Mouse (Mus musculus): Measurements from ENCODE around the gene Zfp654.
"Not testable (repeated sequence)": the region's sequence is repeated elsewhere in the genome, so short reads cannot be mapped to it uniquely, and the experiment has no call there.

Zfp654 gene

DNA sequence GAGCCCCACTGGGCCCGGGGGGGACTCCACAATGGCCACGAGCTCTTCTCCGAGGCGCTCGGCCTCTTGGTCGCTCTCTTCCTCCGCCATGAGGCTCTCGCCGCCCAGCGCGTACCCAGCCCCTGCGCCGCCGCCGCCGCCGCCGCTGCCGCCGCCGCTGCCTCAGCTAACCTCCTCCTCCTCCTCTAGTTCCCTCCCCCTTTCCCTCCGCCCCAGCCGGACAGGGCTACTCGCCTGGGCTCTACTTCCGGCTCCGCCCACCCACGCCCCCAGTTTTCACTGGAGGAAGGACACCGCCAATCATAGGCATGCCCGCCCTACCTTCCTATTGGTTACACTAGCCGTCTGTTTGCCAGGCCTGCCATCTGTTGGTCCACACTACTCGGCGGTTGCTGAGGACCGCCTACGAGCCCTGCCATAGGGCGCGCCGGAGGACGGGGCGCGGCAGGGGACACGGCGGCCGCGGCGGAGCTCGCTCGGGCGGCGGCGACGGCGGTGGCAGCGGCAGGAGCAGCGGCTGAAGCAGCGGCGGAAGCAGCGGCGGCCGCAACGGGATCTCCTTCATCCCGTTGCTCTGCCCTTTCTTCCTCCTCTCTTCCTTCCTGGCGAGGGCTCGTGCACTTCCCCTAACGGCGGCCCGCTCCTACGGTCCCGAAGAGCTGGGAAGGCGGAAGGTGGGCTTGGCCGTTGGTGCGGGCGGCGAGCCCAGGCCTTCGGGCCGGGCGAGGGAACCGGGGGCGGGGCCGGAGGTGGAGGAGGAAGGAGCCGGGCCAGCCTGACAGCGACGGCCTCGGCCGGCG is at the start of gene Zfp654, which contains the start of gene Cggbp1:
Zfp654 (minus strand) TSS at position 90 of the 800 bp plus-strand sequence.
Cggbp1 (plus strand) TSS at position 434 of the 800 bp plus-strand sequence.
- peak; percentile 97 for DNase-seq

- DNase-seq = no peak
Measured at GRCm38 (mm10) chr16:64899084-64899483, 47.6 kb upstream of the Zfp654 start.

- no peak for DNase-seq
Measured at GRCm38 (mm10) chr16:64889496-64889895, 38.0 kb upstream of the Zfp654 start.

DNA sequence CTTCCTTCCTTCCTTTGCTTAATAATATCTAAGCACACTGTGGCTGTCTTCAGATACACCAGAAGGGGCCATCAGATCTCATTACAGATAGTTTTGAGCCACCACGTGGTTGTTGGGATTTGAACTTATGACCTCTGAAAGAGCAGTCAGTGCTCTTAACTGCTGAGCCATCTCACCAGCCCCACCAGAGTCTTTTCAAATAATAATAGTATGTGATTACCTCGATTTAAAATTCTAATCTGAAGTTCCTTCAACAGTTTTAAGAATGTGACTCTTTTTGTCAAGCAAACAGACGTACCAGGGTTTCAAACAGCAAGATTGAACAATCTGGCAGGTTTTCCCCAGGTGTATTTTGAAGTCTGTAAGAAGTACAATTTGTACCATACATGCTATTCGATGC is 34.1 kb upstream of the Zfp654 start:
- DNase-seq = no peak

DNA sequence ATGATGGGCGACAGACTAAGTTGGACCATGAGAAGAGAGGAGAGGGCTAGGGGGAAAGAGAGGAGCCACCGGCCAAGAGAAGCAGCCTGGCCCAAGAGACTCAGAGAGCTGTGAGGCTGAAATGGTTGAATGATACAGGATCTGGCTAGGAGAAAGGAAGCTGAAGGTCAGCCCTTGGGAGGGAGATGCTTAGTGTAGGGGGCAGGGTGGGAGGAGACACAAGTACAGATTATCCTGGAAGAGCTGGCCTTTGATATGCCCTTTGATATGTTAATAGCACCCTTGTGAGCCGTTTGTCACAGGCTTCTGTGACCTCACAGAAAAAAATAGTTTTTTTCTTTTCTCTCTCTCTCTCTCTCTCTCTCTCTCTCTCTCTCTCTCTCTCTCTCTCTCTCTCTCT is 33.7 kb upstream of the Zfp654 start:
- DNase-seq = no peak

GRCm38 (mm10) chr16:64884420-64884838 is 33.0 kb upstream of the Zfp654 start:
- no peak for DNase-seq

DNA sequence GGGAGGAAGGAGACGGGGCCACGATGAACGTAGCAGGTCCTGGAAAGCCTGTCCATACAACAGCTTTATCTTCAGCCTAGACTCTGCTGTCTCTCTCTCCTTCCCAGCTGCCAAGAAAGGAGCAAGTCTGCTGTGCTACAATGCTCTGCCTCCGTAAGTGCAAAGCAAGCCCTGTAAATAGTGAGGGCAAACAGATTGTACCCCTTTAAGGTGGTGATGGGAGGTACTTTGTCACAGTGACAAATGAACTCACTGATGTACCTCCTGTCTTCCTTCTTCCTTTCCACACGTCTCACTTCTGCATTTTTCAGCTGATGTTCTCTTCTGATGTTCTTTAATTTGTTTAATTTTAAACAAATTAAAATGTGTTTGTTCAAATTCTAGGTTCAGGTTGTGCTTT is 32.4 kb upstream of the Zfp654 start:
- DNase-seq = no peak

DNA sequence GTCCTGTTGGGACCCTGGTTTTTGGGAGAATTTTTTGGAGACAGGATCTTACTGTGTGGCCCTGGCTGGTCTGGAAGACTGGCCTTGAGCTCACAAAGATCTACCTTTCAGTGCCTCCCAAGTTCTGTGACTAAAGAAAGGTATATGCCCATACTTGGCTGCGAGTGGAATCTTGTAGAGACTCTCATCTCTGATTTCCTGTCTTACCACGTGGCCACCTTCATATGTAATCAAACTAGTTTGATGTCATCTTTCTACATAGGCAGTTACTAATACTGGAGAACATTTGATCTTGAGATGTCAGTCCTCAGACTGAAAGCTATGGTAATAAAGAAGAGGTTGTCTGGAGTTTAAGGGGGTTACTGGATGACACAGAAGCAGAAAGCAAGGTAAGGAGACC is 30.0 kb upstream of the Zfp654 start:
- DNase-seq = no peak

- no peak for DNase-seq
Measured at GRCm38 (mm10) chr16:64880986-64881385, 29.5 kb upstream of the Zfp654 start.

DNA sequence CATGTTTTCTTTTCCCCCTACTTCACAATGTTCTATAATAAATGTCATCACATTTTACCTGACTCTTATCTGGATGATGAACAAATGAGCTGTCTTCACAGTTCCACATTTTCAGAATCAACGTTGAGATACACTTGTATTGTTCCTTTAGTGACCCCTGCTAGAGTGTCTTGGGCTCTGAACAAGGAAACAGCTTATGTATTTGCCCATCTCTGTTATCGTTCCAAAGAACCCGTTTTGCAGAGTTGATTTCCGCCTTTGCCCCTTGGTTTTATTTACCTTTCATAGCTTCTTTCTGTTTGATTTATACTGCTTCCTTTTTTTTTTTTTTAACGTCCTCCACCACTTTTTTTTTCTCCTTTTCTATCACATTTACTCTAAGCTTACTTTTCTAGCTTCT is 28.3 kb upstream of the Zfp654 start:
- DNase-seq = no peak

DNA sequence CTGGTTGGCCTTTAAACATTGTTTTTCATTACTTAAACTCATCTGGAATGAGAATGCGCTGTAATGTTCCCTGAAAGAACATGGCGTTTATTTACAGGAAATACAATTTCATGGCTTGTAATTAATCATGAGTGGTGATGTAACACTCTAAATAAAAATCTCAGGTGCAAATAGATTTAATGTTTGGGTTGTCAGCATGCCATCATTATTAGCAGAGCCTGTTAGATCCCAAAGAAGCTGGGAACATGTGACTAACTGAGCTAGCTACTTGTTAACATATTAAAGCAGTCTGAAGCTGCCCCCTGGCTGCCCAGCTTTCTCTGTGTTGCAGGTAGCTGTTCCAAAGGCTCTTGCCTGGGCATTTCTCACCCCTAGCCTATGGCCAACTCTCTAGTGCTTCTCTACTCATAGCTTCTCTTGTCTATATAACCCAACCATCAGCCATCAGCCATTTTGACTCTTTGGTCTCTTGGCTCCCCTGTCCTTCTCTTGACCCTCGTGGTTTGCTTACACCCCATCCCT is 27.2 kb upstream of the Zfp654 start:
- DNase-seq = no peak

DNA sequence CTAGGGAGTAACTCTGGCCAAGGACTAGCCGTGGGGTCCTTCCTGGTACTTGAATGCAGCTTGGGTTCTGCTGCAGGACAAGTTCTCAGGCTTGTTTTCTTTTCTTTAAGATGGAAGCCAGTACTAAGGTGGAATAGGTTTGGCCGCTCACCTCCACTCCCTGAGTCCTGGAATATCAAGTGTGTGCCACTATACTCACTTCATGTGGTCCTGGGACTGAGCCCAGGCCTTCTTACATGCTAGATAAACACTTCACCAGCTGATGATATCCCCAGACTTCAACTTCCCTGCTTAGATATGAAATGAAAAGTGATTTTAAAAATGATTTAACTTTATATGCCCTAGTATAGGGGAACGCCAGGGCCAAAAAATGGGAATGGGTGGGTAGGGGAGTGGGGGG is 25.9 kb upstream of the Zfp654 start:
- no peak for DNase-seq

DNA sequence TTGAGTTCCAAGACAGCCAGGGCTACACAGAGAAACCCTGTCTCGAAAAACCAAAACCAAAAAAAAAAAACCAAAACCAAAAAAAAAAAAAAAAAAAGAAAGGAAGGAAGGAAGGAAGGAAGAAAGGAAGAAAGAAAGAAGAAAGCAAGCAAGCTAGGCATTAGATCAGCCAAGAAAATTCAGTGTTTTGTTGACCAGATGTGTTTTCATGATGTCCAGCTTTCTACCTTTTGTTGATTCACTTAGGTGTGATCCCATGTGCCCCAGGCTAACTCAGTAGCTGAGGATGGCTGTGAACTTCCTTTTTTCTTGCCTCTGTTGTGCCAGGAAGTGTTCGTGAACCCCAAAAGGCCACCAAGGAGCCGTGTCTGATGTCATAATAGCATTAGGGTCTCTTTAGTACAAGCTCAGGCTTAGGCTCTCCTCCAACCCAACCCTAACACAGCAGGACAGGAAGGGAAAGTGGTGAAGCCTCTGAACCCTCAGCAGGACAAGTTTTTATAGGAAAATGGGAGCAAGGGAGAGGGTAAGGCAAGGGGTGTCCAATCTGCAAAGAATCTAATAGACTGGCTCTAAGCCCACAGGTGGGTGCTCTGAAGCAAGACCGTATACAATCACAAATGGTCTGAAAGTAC is 25.3 kb upstream of the Zfp654 start:
- DNase-seq = no peak

GRCm38 (mm10) chr16:64875822-64876221 is 24.4 kb upstream of the Zfp654 start:
- no peak for DNase-seq

- no peak for DNase-seq
Measured at GRCm38 (mm10) chr16:64875384-64875783, 23.9 kb upstream of the Zfp654 start.

GRCm38 (mm10) chr16:64873416-64874305 is 22.2 kb upstream of the Zfp654 start:
- peak; percentile 19 for DNase-seq

GRCm38 (mm10) chr16:64872841-64873240 is 21.4 kb upstream of the Zfp654 start:
- DNase-seq = no peak

- DNase-seq = no peak
Measured at GRCm38 (mm10) chr16:64872296-64872695, 20.8 kb upstream of the Zfp654 start.

- DNase-seq = no peak
Measured at GRCm38 (mm10) chr16:64869621-64870020, 18.2 kb upstream of the Zfp654 start.

DNA sequence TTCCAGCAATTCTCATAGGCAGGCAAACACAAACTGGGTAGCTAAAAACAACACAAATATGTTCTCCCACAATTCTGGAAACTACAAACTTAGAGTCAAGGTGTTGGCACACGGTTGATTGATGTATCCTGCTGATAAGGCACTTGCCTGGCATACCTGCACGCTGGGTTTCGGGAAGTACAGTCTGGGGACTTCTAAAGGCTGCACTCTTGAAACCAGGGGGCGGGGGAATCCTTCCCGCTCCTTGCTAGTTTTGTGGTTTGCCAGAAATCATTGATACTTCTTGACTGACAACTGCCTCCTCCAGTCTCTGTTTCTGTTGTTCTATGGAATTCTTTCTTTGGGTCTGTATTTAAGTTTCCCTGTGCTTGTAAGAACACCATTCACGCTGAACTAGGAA is 17.2 kb upstream of the Zfp654 start:
- no peak for DNase-seq

DNA sequence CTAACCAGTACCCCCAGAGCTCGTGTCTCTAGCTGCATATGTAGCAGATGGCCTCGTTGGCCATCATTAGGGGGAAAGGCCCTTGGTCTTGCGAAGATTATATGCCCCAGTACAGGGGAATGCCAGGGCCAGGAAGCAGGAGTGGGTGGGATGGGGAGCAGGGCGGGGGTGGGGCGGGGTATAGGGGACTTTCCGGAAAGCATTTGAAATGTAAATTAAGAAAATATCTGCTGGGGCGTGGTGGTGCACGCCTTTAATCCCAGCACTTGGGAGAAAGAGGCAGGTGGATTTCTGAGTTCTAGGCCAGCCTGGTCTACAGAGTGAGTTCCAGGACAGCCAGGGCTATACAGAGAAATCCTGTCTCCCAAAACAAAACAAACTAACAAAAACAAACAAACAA is 14.4 kb upstream of the Zfp654 start:
- DNase-seq = not testable (repeated sequence)

DNA sequence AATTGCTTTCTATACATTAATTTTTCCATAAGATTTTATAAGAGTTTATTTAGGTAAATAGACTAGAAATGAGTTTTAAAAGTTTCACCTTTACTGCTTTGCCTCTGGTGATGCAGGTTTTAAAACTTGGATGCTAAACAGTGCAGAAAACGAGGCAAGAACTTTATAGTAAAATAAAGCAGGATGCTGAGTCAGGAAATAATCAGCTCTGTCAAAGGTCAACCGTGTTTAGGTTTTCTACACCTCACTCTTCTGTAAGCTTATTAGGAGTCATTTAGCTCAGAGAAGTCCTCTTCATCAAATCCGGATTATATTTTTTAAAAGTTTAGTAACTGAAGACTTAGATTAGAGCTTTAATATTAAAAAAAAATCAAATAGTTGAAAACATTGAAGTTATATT is 5.5 kb upstream of the Zfp654 start:
- DNase-seq = no peak

GRCm38 (mm10) chr16:64852891-64853290 is 1.4 kb upstream of the Zfp654 start:
- no peak for DNase-seq

All from right cerebral cortex, postnatal 4 days (tissue).